Mouse (Mus musculus) layer of hippocampus, adult 18-20 months (tissue): ENCODE measurements around the gene Mrps35. TPM values are rescaled to one million over a fixed set of nuclear protein-coding genes. Genes with fewer than 3 reads are reported as not detected.

Experiments
- DNase-seq, 2 experiments: peaks; one replicate each; pipeline ENCODE4 v3.0.0; 2022; ENCODE audit warnings: low spot score in 2 of 2
- total RNA-seq, 2 experiments: library from RNA; stranded (reverse); gene quantifications; 2 replicates each; pipeline ENCODE4 v1.2.3; 2021

The Mrps35 gene
- total RNA-seq, 2 experiments from 2014 or later: 45.3 to 47.5 TPM

- DNase-seq: no peak
Observed at GRCm38 (mm10) chr6:147086594-147087225, 44.1 kb downstream of the Mrps35 start, which contains the start of gene Mansc4. Mansc4 (minus strand) TSS chr6:147087032.

GRCm38 (mm10) chr6:147087736-147088135, 45.2 kb downstream of the Mrps35 start:
- DNase-seq: no peak

- no peak for DNase-seq
Observed at GRCm38 (mm10) chr6:147088517-147088916, 46.0 kb downstream of the Mrps35 start.

GRCm38 (mm10) chr6:147090191-147090590, 47.6 kb downstream of the Mrps35 start:
- peak; percentile 18 to 40 for DNase-seq

- DNase-seq: peak; percentile 68 to 75
Observed at GRCm38 (mm10) chr6:147091136-147092120, 48.9 kb downstream of the Mrps35 start, which contains the start of gene Klhl42. Klhl42 (plus strand) TSS chr6:147091379.

GRCm38 (mm10) chr6:147092136-147092535, 49.6 kb downstream of the Mrps35 start:
- peak in 1 of 2 experiments; percentile 48 for DNase-seq

GRCm38 (mm10) chr6:147094771-147095170, 52.2 kb downstream of the Mrps35 start:
- DNase-seq: no peak

GRCm38 (mm10) chr6:147096109-147096508, 53.5 kb downstream of the Mrps35 start:
- no peak for DNase-seq

- no peak for DNase-seq
Observed at GRCm38 (mm10) chr6:147096934-147097333, 54.4 kb downstream of the Mrps35 start.

- DNase-seq: no peak
Observed at GRCm38 (mm10) chr6:147097346-147097929, 54.9 kb downstream of the Mrps35 start.

- DNase-seq: no peak
Observed at GRCm38 (mm10) chr6:147099458-147100277, 57.1 kb downstream of the Mrps35 start.

GRCm38 (mm10) chr6:147102293-147102692, 59.7 kb downstream of the Mrps35 start:
- no peak for DNase-seq

GRCm38 (mm10) chr6:147105529-147105928, 63.0 kb downstream of the Mrps35 start:
- DNase-seq: no peak

GRCm38 (mm10) chr6:147106716-147107115, 64.2 kb downstream of the Mrps35 start:
- DNase-seq: no peak

GRCm38 (mm10) chr6:147109283-147109682, 66.7 kb downstream of the Mrps35 start:
- DNase-seq: no peak

- DNase-seq: peak; percentile 59 to 88
Observed at GRCm38 (mm10) chr6:147116579-147116978, 74.0 kb downstream of the Mrps35 start.

- no peak for DNase-seq
Observed at GRCm38 (mm10) chr6:147117764-147118163, 75.2 kb downstream of the Mrps35 start.

GRCm38 (mm10) chr6:147118190-147118589, 75.6 kb downstream of the Mrps35 start:
- DNase-seq: no peak

- DNase-seq: no peak
Observed at GRCm38 (mm10) chr6:147121320-147121719, 78.8 kb downstream of the Mrps35 start.
